Mouse (Mus musculus) brain, embryonic 14.5 days (tissue): ENCODE measurements at regions not wholly inside any gene's neighbourhood (a gene's known extent, or its start where the extent isn't known, plus 50 kb on each side); places are given as distances from the start of the nearest gene placed in this dataset.

Source experiments
- DNase-seq: peaks from one replicate; pipeline ENCODE4 v3.0.0-alpha.2; 2011; ENCODE audit warnings: low read depth
- CTCF ChIP-seq: fragments of 200-500 bp; IDR thresholded peaks from 2 replicates; pipeline ENCODE4 v1.5.1; 2012; ENCODE audit warnings: inconsistent platforms, mild to moderate bottlenecking, moderate library complexity, borderline replicate concordance; ENCODE audit not compliant: insufficient read depth, insufficient read length; ENCODE audit errors: extremely low read depth
- POLR2A ChIP-seq: fragments of 200-500 bp; IDR thresholded peaks from 2 replicates; pipeline ENCODE4 v1.6.1; 2012; ENCODE audit warnings: mild to moderate bottlenecking, inconsistent platforms, borderline replicate concordance; ENCODE audit not compliant: poor library complexity, insufficient read depth, insufficient read length, severe bottlenecking; ENCODE audit errors: extremely low read depth

GRCm38 (mm10) chr6:148556484-148556871 lies 112.3 kb upstream of the Tmtc1 start:
- no peak for DNase-seq

GRCm38 (mm10) chr6:148555651-148556483 lies 111.7 kb upstream of the Tmtc1 start:
- DNase-seq = peak; percentile 58

More at GRCm38 (mm10) chr6:148556484-148556871, 112.3 kb upstream of the Tmtc1 start:
- no peak for TF ChIP-seq CTCF
- TF ChIP-seq POLR2A = no peak

GRCm38 (mm10) chr6:148554463-148554862 lies 110.3 kb upstream of the Tmtc1 start:
- TF ChIP-seq CTCF (no peak), POLR2A (no peak)
- DNase-seq = no peak

More at GRCm38 (mm10) chr6:148555651-148556483, 111.7 kb upstream of the Tmtc1 start:
- TF ChIP-seq CTCF (no peak), POLR2A (no peak)

GRCm38 (mm10) chr6:148553616-148554015 lies 109.4 kb upstream of the Tmtc1 start:
- no peak for DNase-seq
- no peak for TF ChIP-seq POLR2A
- no peak for TF ChIP-seq CTCF

GRCm38 (mm10) chr6:148551097-148551496 lies 106.9 kb upstream of the Tmtc1 start:
- TF ChIP-seq POLR2A (no peak), CTCF (no peak)
- no peak for DNase-seq

- TF ChIP-seq CTCF = no peak
- DNase-seq = no peak
Measured at GRCm38 (mm10) chr6:148548138-148548778, 104.1 kb upstream of the Tmtc1 start.

- DNase-seq = no peak
- TF ChIP-seq CTCF = no peak
- no peak for TF ChIP-seq POLR2A
Measured at GRCm38 (mm10) chr6:148543047-148543446, 98.9 kb upstream of the Tmtc1 start.

- no peak for TF ChIP-seq POLR2A
- no peak for TF ChIP-seq CTCF
- DNase-seq = no peak
Measured at GRCm38 (mm10) chr6:148541981-148542380, 97.8 kb upstream of the Tmtc1 start.

GRCm38 (mm10) chr6:148539207-148539960 lies 95.2 kb upstream of the Tmtc1 start:
- no peak for DNase-seq
- no peak for TF ChIP-seq POLR2A
- no peak for TF ChIP-seq CTCF

GRCm38 (mm10) chr6:148534364-148534763 lies 90.2 kb upstream of the Tmtc1 start:
- DNase-seq = no peak
- TF ChIP-seq POLR2A (no peak), CTCF (no peak)

GRCm38 (mm10) chr6:148531068-148531467 lies 86.9 kb upstream of the Tmtc1 start:
- TF ChIP-seq CTCF (no peak), POLR2A (no peak)
- no peak for DNase-seq
